Mouse (Mus musculus) 416B (cell line): ENCODE results near the gene Trim46.
"Not testable (repeated sequence)": the region's sequence is repeated elsewhere in the genome, so short reads cannot be mapped to it uniquely, and the experiment has no call there.

Experiments used
- DNase-seq: peaks from one replicate; pipeline ENCODE4 v3.0.0; 2011; ENCODE audit warnings: low read depth

Gene Trim46

DNA sequence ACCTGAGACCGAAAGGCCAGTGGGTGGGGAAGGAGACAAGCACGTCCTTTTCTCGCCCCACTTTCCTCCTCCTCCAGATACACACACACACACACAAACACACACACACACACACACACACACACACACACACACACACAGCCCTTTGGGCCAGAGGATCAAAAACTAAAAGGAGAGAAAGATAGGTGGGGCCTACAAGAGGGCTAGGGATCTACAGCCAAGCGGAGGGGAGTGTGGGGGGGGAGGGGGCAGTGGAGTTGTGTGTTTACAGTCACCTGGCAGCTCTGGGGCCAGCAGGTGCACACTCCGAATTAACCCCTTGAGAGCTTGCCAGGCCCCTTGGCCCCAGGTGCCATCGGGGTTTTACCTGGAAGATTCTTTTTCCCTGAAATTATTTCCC lies 13.5 kb downstream of the Trim46 start:
- DNase-seq = no peak

GRCm38 (mm10) chr3:89231772-89232275 lies 14.3 kb downstream of the Trim46 start:
- DNase-seq = no peak

DNA sequence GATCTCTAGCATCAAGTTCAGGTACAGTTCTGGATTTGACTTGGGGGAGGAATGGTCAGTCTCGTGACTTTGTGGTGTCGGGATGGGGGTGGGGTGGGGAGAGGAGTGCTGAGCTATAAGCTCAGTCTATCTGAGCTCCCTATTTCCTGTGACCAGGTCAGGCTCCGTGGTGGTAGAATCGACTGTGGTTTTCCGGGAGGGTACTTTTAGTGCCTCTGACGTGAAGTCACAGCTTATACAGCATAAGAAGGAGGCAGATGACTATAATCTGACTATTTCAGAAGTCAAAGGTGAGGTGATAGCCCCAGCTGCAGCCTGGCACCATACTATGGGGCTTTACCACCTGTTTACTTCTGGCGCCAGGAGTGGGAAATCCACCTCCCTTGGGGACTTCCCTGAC lies 14.8 kb downstream of the Trim46 start:
- DNase-seq = peak; percentile 72

DNA sequence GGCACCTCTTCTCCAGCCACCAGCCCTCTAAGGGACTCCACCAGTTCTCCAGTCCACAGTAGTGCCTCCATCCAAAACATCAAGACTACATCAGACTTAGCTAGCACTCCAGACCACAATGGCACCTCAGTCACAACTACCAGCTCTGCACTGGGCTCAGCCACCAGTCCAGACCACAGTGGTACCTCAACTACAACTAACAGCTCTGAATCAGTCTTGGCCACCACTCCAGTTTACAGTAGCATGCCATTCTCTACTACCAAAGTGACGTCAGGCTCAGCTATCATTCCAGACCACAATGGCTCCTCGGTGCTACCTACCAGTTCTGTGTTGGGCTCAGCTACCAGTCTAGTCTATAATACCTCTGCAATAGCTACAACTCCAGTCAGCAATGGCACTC lies 15.5 kb downstream of the Trim46 start:
- no peak for DNase-seq

DNA sequence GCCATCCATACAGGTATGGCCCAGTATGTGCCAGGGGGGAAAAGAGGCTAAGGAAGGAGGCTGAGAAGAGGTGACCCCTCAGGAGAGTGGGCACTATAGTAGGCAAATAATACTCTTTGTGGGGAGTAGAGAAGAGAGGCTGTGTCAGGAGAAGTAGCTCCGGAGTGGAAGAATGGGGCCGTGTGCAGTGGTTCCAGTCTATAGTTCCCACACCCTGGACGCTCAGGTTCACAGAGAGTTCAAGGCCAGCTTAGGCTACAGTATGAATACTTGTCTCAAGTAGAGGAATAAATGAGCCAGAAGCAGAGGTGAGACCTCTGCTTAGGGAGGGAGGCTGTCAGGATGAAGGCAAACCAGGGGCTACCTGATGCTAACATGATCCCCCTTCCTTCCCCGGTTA lies 16.8 kb downstream of the Trim46 start:
- peak; percentile 42 for DNase-seq

DNA sequence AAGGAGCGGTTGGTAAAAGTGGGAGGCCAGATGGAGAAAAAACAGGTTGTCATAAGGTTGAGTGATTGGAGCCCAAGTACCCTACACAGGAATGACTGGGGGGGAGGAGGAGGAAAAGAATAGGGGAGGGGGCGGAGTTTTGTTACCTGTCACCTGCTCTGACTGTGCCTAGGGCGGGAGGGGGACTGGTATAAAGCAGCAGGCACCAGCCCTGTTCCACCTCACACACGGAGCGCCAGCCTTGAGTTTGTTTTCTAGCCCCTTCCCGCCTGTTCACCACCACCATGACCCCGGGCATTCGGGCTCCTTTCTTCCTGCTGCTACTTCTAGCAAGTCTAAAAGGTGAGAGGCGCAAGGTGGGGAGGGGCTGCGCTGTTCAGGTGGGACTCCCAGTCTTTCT lies 17.3 kb downstream of the Trim46 start, which contains the start of gene Muc1:
Gene Muc1 (plus strand): TSS at position 222 of the 400 bp plus-strand sequence.
- DNase-seq = no peak

DNA sequence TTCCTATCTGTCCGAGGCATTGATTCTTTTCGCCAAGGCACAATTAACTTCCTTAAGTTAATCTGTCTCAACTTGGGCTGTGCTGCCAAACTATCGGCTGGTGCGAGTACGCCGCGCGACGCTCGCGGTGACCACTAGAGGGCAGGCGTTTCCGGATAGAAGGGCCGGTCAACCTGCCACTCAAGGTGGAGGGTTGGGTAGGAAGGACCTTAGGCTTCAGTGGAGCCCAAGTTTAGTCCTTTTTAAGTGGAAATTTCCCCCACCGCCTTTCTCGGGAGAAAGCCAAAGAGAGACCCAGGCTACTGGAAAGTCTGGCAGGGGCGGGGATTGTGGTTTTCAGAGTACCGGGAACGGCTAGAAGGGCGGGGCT lies 17.9 kb downstream of the Trim46 start:
- DNase-seq = peak; percentile 88

- peak; percentile 73 for DNase-seq
Observed at GRCm38 (mm10) chr3:89227307-89228179, 18.6 kb downstream of the Trim46 start.

DNA sequence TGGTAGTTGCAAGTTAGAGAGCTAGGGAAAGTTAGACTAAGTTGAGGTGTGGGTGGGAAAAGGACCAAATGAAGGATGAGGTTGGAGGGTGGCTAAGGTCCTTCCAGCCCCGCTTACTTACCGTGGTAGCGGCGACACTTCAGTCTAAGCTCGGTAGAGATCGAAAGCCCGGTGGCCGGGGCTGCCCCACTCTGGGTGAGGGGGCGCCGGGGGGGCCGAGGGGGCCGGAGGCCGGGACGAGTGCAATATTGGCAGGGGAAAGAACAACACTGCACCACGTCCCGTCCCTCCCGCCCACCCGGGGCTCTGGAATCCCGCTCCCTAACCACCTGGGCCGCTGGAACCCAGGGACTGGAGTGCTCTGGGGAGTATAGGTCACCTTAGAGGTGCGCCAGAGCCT lies 19.2 kb downstream of the Trim46 start, which contains the start of gene Mtx1:
Gene Mtx1 (minus strand): TSS at position 189 of the 400 bp plus-strand sequence.
- no peak for DNase-seq

DNA sequence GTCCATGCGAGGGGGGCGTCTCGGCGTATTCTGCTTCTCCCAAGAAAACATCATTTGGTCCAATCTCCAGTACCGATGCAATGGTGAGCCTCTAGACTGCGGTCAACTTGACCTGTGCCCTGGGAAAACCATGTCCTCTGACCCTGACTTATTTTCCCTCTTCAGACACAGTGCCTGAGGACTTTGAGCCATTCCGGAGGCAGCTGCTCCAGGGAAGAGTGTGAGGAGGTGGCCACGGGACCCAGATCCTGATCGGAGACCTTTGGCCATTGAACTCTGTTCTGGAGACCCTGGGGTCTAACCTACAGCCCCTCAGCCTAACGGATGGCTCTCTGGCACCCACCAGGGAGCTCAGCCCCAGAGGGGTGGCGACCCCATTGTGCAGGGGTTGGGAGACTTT lies 19.7 kb downstream of the Trim46 start:
- no peak for DNase-seq

GRCm38 (mm10) chr3:89225918-89226317 lies 20.2 kb downstream of the Trim46 start:
- no peak for DNase-seq

DNA sequence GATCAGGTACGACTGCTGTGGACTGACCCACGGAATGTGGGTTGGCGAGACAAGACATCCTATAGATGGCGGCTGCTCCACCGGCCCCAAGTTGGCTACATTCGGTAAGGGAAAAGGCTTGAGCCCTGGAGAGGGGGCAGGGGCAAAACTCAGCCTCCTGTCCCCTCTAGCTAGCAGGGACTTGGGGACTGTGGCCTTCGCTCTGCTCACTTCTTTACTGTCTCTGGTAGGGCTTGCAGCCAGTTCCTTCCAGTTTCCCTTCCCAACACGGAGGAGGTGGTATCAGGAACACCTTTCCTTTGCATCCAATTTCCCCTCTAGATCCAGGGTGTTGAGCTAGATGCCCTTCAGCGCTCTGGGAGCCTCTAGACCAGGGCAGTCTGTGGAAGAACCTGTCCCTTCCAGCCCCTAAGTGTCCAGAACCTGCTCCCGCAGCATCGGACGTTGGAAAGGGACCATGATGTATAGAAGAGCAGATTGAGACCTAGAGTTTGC lies 20.7 kb downstream of the Trim46 start:
- no peak for DNase-seq

- DNase-seq = no peak
Observed at GRCm38 (mm10) chr3:89224796-89225195, 21.3 kb downstream of the Trim46 start.

DNA sequence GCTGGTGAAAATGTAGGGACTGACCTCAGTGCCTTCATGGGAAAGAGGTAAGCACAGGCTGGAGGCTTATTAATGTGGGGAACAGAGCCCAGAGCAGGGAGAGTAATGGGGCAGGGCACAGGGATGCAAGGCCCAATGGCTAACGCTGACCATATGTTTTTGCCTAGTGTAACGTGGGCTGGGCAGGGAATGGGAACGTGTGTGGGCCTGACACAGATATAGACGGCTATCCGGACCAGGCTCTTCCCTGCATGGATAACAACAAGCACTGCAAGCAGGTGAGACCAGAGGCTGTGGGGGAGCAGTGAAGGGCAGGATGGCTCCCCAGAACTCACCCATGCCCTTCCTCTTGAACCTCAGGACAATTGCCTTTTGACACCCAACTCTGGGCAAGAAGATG lies 24.9 kb downstream of the Trim46 start:
- DNase-seq = no peak

DNA sequence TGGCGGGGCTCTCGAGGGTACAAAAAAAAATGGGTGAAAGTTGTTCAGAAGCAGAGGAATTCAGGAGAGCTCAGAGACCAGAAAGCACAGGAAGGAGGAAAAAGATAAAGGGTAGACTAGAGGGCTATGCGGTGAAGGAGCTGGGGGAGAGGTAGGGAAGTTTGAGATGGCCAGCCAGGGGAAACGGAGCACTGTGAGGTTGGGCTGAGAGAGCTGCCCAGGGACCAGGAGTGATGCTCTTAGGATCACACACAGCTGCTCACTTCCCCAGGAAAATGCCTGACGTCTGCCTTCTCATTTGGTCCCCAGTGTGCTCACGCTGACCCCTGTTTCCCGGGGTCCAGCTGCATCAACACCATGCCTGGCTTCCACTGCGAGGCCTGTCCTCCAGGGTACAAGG lies 26.6 kb downstream of the Trim46 start:
- no peak for DNase-seq

DNA sequence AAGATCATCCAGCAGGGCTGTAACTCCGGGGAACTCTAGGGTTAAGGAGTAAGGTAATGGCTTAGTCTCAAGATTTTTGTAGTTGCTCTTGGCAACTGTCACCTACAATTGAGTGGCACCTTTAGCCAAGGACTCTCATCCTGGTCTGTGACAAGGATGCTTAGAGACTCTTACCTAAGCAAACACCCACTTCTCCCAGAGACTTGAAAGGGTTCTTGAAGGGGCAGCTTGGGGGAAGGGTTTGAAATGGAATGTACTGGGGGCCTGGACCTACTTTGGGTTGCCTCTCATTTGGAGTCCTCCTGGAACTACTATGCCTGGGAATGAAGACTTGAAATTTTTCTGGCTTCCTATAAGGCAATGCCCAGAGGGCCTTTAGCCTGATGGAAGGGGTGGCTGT lies 27.8 kb downstream of the Trim46 start:
- DNase-seq = no peak

DNA sequence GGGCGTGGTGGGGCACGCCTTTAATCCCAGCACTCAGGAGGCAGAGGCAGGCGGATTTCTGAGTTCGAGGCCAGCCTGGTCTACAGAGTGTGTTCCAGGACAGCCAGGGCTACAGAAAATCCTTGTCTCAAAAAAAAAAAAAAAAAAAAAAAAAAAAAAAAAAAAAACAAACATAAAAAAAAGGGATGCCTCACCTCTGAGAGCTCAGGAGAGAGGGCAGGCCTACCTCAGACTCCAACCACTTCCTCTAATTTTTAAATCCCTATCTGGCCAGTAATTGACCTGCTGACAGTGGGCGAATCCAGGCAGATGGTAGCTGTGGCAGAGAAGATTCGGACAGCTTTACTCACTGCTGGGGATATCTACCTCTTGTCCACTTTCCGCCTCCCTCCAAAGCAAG lies 29.7 kb downstream of the Trim46 start:
- DNase-seq = not testable (repeated sequence)

DNA sequence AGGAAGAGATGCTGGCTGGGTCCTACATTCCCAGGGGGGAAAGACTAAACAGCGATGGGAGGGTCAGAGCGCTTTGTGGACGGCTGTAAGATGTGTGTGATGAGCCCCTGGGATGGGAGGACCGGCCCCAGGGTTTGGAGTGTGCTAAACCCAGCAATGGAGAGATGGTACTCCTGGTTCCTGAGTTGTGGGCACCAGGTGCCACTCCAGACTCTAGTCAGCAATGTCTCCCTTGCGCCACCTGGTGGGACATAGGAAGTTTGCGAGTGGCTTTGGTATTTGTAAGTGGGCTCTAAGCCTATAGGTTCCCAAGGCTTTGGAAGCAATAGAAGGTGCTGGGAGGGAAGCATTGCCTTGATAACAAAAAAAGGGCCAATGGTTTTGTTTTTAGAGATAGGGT lies 30.3 kb downstream of the Trim46 start:
- DNase-seq = peak; percentile 85

DNA sequence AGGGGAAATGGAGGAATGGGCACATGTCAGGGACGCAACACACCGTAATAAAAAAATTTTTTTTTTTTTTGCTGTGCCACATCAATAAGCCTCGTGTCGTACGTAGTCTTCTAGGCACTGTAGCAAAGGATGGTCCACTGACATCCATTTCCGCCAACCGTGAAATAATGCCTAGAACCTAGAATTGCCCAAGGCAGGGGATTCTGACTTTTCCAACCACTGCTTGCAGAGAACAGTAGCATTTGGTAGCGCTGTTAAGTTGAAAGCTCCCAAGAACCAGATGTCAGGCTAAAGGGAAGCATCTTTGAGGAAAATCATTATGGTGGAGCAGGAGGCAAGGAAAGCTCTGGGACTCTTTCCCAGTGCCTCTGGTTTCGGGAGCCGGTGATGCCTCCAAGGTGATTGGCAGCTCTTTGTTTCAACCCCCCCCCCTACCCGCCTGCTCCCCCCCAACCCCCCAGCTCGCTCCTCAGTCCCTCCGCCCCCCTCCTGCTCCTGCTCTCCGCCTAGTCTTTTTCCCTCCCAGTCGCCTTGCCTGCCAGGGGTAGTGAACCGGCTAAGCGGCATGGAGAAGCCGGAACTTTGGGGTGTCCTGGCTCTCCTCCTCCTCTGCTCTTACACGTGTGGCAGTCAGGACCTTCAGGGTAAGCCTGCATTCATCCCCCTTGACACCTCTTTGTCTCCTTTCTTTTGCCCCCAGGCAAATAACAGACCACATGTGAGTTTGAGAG lies 31.3 kb downstream of the Trim46 start, which contains the start of gene Thbs3:
Gene Thbs3 (plus strand): TSS at position 500 of the 731 bp plus-strand sequence.
- no peak for DNase-seq

DNA sequence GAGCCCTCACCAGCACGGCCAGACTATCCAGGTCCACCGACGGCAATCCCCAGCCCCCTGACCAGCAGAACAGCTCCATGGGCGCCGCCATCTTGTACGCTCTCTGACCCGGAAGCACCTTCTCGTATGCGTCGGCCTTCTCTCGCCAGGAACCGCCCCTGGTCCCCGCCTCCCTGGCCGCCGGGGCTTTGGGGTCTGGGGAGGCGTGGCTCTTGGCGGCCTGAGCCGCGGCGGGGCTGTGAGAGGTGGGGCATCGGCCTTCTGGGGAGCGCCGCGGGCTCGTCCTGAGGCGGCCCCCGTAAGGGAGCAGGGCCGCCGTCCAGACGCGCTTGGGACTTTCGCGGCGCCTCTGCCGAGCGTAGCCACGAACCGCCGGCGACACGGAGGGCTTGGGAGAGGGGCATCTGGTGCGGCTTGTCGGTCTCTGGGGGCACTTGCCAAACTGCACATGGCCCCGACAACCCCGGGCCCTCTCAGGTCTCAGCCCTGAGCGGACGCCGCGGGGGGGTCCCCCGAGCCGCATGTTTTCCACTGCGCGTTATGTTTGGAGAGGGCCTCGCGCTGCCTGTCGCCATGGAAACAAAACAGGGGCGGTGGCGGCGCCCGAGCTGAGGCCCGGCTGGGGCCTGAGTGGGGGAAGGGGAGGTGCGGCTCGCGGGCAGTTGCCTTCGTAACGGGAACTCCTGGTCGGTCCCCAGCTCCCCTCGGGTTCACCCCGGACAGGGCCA lies 32.1 kb downstream of the Trim46 start:
- DNase-seq = peak; percentile 92

GRCm38 (mm10) chr3:89210731-89211130 lies 35.4 kb downstream of the Trim46 start:
- DNase-seq = no peak

GRCm38 (mm10) chr3:89210162-89210561 lies 35.9 kb downstream of the Trim46 start:
- DNase-seq = no peak
